Mouse (Mus musculus) hindbrain, embryonic 15.5 days (tissue): ENCODE measurements at regions not wholly inside any gene's neighbourhood (a gene's known extent, or its start where the extent isn't known, plus 50 kb on each side); places are given as distances from the start of the nearest gene placed in this dataset.

ENCODE experiments used
- ATAC-seq: fragments of 200-750 bp; cut with Nextera tagmentation; 2 replicates; pipeline ENCODE4 v1.8.0; 2017; ENCODE audit warnings: low read depth, moderate number of reproducible peaks, moderate TSS enrichment; ENCODE audit not compliant: low FRiP score
- H3K27ac ChIP-seq: fragments of 300-500 bp; sonication (generic); replicated peaks from 2 replicates; pipeline ENCODE4 v1.5.1; 2015; ENCODE audit warnings: mild to moderate bottlenecking, inconsistent platforms
- H3K27me3 ChIP-seq: fragments of 300-500 bp; sonication (generic); 2 replicates; pipeline ENCODE4 v1.6.1; 2015; ENCODE audit warnings: control low read depth, inconsistent platforms
- H3K36me3 ChIP-seq: fragments of 300-500 bp; sonication (generic); 2 replicates; pipeline ENCODE4 v1.6.1; 2015; ENCODE audit warnings: control low read depth, inconsistent platforms
- H3K4me1 ChIP-seq: fragments of 300-500 bp; sonication (generic); replicated peaks from 2 replicates; pipeline ENCODE4 v1.6.1; 2015; ENCODE audit warnings: control low read depth, inconsistent platforms
- H3K4me2 ChIP-seq: fragments of 300-500 bp; sonication (generic); 2 replicates; pipeline ENCODE4 v1.6.1; 2015; ENCODE audit warnings: moderate library complexity, mild to moderate bottlenecking, inconsistent platforms
- H3K4me3 ChIP-seq: fragments of 300-500 bp; sonication (generic); 2 replicates; pipeline ENCODE4 v1.5.1; 2015; ENCODE audit warnings: mild to moderate bottlenecking, inconsistent platforms
- H3K9ac ChIP-seq: fragments of 300-500 bp; sonication (generic); 2 replicates; pipeline ENCODE4 v1.6.1; 2015; ENCODE audit warnings: inconsistent platforms
- H3K9me3 ChIP-seq: fragments of 300-500 bp; sonication (generic); 2 replicates; pipeline ENCODE4 v1.6.1; 2016; ENCODE audit warnings: control low read depth, inconsistent platforms
- WGBS: fragments of 180-500 bp; shearing (Covaris S2); methylation state at CpG from one replicate; pipeline ENCODE4 v1.1.7; 2015; 5-methylcytosine and 5-hydroxymethylcytosine counted together

DNA sequence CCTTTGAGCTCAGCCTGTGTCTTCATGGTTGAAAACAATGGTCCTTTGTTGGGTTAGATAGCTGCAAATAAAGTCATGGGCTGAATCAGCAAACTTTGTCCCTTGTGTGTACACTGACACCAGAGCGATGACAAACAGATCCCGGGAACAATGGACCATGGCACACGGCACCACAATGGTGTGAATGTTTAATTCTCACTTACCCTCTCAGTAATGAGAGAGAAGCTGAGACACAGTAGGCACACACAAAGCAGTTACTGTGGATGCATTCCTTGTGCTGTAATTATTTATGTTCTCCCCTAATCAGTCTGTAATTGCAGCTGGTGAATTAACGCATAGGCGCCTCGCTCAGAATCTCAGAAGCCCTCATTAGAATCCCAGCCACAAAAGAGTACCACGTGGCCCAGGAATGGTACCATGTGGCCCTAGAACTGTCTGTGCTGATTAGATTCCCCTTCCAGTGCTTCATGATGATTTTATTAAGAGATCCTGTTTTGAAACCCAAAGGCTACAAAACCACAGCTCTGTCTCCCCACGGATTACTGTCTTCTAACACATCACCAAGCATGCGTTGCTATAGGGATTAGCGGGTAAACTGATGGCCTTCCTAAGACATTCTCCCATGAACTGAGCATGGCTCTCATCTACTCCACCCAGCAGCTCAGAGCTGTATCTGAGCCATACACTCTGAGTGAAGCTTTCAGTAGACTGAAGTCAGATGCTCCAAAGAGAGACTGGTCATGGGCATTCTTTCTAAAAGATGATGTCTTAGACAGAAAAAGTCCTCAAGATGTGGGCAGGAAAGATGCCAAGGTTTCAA lies 250.8 kb downstream of the Wdr11 start:
- Histone ChIP-seq H3K27ac (no peak overlapping the region), H3K4me1 (no peaks in the 10 kb centered on the region), H3K9ac (no peak overlapping the region), H3K36me3 (no peaks in the 10 kb centered on the region), H3K4me2 (no peak overlapping the region), H3K4me3 (no peak overlapping the region), H3K9me3 (no peaks in the 10 kb centered on the region), H3K27me3 (no peaks in the 10 kb centered on the region)
- ATAC-seq, result peak; percentile 38; the same call in 1 of the 2 replicates
- WGBS, result 37% methylated on average over 10 of the region's 10 CpGs

- no peaks in the 10 kb centered on the region for H3K4me1 ChIP-seq
- ATAC-seq, result no peak
- no peaks in the 10 kb centered on the region for H3K36me3 ChIP-seq
- H3K9ac ChIP-seq, result no peak overlapping the region
- 85% methylated on average over 5 of the region's 5 CpGs for WGBS
- no peaks in the 10 kb centered on the region for H3K27me3 ChIP-seq
- no peak overlapping the region for H3K27ac ChIP-seq
- H3K4me3 ChIP-seq, result no peak overlapping the region
- no peaks in the 10 kb centered on the region for H3K9me3 ChIP-seq
- H3K4me2 ChIP-seq, result no peak overlapping the region
Observed at GRCm38 (mm10) chr7:129847136-129847535, 255.5 kb downstream of the Wdr11 start.

DNA sequence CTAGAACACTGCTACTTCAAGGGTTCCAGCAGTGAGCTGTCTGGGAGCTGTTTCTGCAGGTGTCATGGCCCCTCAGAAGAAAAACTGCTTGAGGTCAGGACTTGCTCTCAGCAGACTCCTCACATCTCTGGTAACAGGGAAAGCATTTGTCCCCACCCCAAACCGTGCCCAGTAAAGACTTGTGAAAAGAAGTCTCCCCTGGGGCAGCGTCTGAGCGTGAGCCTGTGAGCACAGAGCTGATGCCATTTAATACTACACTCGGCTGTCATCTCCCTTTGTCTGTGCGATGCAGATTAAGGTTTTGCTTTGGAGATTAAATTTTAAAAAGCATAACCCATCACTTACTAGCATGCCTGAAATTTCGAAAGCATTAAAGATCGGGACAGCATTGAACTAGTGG lies 261.9 kb downstream of the Wdr11 start:
- H3K9me3 ChIP-seq, result no peaks in the 10 kb centered on the region
- peaks cover 3% of the 10 kb centered on the region for H3K4me1 ChIP-seq
- ATAC-seq, result no peak
- no peak overlapping the region for H3K27ac ChIP-seq
- H3K4me2 ChIP-seq, result no peak overlapping the region
- H3K36me3 ChIP-seq, result no peaks in the 10 kb centered on the region
- H3K4me3 ChIP-seq, result no peak overlapping the region
- H3K9ac ChIP-seq, result no peak overlapping the region
- WGBS, result 31% methylated on average over 7 of the region's 7 CpGs
- no peaks in the 10 kb centered on the region for H3K27me3 ChIP-seq

GRCm38 (mm10) chr7:129854942-129855341 lies 263.3 kb downstream of the Wdr11 start:
- H3K4me3 ChIP-seq, result no peak overlapping the region

DNA sequence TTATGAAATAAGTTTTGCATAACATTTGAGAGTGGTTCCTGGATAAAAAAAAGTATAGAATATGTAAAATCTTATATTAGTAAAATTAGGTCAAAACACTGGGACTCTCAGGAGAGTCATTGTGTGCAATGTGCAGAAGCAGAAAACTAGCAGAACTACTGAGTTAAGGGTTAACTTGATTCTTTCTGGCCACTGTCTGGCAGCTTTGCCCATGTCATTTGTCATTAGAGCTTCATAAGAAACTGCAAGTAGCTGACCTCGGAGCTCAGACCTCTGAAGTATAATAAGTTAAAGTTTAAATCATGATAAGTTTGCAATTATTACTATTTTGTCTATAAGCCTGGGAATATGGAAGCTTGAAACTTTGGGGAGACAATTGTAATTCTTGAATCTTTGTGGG lies 271.3 kb downstream of the Wdr11 start:
- Histone ChIP-seq H3K9me3 (no peaks in the 10 kb centered on the region), H3K4me2 (no peak overlapping the region), H3K4me1 (no peaks in the 10 kb centered on the region), H3K9ac (no peak overlapping the region), H3K27me3 (no peaks in the 10 kb centered on the region), H3K36me3 (no peaks in the 10 kb centered on the region), H3K27ac (no peak overlapping the region), H3K4me3 (no peak overlapping the region)
- WGBS, result 35% methylated on average over 1 of the region's 1 CpGs
- ATAC-seq, result no peak

More at GRCm38 (mm10) chr7:129854942-129855341, 263.3 kb downstream of the Wdr11 start:
- H3K27me3 ChIP-seq, result no peaks in the 10 kb centered on the region
- no peak overlapping the region for H3K9ac ChIP-seq
- no peaks in the 10 kb centered on the region for H3K9me3 ChIP-seq
- no peak for ATAC-seq
- peaks cover 3% of the 10 kb centered on the region for H3K4me1 ChIP-seq
- H3K4me2 ChIP-seq, result no peak overlapping the region
- WGBS, result 81% methylated on average over 2 of the region's 2 CpGs
- no peaks in the 10 kb centered on the region for H3K36me3 ChIP-seq
- H3K27ac ChIP-seq, result no peak overlapping the region

- H3K9me3 ChIP-seq, result no peaks in the 10 kb centered on the region
- no peak overlapping the region for H3K27ac ChIP-seq
- H3K27me3 ChIP-seq, result no peaks in the 10 kb centered on the region
- no peak overlapping the region for H3K4me2 ChIP-seq
- H3K4me1 ChIP-seq, result no peaks in the 10 kb centered on the region
- no peak overlapping the region for H3K4me3 ChIP-seq
- ATAC-seq, result no peak
- WGBS, result 76% methylated on average over 3 of the region's 3 CpGs
- no peaks in the 10 kb centered on the region for H3K36me3 ChIP-seq
- H3K9ac ChIP-seq, result no peak overlapping the region
Observed at GRCm38 (mm10) chr7:129865536-129865935, 273.9 kb downstream of the Wdr11 start.

DNA sequence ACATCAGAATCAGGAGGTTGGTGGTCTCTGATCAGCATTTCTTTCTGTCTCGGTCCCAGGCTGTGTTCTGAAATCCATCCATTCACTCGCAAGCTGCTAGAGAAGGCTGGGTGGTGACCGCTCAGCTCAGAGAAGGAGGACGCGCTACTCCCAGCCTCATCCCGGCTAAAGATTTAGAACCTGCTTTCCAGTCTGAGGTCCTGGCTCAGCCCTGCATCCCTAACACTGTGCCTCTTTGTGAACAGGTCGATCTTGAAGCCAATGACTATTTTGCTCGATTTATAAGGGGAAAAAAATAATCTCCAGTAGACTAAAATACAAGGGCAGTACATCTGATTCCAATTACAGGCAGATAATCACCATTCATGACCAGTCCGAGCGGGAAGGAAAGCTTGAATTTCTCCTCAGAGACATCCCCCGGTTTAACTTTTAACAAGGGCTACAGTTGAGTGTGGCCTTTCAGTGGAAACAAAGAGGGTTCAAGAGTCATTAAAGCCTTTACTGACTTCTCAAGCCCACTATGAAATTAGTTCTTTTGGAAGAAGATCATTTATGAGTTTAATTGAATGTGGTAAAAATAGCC lies 280.6 kb downstream of the Wdr11 start:
- no peaks in the 10 kb centered on the region for H3K4me1 ChIP-seq
- H3K27ac ChIP-seq, result no peak overlapping the region
- H3K4me2 ChIP-seq, result no peak overlapping the region
- H3K9me3 ChIP-seq, result no peaks in the 10 kb centered on the region
- no peak for ATAC-seq
- no peak overlapping the region for H3K4me3 ChIP-seq
- no peaks in the 10 kb centered on the region for H3K27me3 ChIP-seq
- H3K9ac ChIP-seq, result no peak overlapping the region
- 76% methylated on average over 11 of the region's 11 CpGs for WGBS
- no peaks in the 10 kb centered on the region for H3K36me3 ChIP-seq

DNA sequence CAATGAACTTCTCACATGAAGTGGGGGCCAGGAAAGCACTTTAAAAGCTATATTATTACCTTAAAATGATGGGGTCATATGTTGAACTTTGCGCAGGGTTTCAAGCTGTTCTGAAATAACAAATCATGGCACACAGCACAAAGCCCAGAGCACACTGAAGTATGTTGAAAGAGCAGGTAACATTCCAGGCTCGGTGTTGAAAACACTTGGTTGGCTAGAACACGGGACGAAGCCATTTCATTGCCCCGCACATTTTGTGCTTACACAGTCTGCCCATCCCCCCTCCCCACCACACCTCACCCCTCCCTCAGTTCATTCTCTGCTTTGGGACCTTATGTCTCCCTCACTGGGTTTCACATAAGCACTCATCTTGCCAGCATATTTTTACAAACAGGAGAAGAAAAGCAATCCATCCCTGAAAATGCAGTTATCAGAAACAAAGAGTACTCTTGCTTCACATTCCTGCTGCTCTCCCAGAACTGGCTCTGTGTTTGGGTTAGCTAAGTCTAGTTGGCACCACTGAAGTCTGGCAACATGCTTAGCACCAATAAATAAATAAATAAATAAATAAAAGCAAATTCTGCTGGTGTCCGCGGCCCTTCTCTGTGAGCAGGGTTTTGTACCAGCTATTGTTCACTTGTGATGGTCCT lies 284.7 kb downstream of the Wdr11 start:
- WGBS, result 90% methylated on average over 7 of the region's 7 CpGs
- no peaks in the 10 kb centered on the region for H3K9me3 ChIP-seq
- no peak overlapping the region for H3K4me3 ChIP-seq
- H3K27ac ChIP-seq, result no peak overlapping the region
- no peaks in the 10 kb centered on the region for H3K36me3 ChIP-seq
- H3K27me3 ChIP-seq, result no peaks in the 10 kb centered on the region
- H3K4me2 ChIP-seq, result no peak overlapping the region
- H3K4me1 ChIP-seq, result no peaks in the 10 kb centered on the region
- H3K9ac ChIP-seq, result no peak overlapping the region
- no peak for ATAC-seq

- Histone ChIP-seq H3K4me1 (no peaks in the 10 kb centered on the region), H3K9ac (no peak overlapping the region), H3K27ac (no peak overlapping the region), H3K9me3 (no peaks in the 10 kb centered on the region), H3K36me3 (no peaks in the 10 kb centered on the region), H3K4me2 (no peak overlapping the region), H3K27me3 (no peaks in the 10 kb centered on the region), H3K4me3 (no peak overlapping the region)
- no peak for ATAC-seq
Observed at GRCm38 (mm10) chr7:129876852-129877223, 285.2 kb downstream of the Wdr11 start.

DNA sequence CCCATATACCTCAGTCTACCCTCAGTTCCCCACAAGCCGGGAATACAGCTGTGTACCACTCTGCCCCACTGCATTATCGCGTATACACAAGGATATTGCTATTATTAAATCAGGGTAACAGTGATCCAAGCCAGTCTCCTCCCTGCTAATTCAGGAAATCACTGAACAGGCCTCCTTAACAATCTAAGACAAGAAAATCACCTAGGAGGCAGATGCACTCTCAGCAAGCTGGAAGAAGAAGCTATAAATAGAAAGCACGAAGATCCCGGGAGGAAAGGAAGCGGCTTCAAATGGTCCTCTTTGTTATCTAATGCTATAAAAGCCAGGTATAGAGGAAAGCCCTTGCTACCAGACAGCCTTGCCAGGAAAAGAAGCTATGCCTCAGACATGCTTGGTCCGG lies 304.6 kb downstream of the Wdr11 start:
- H3K4me3 ChIP-seq, result no peak overlapping the region
- no peak overlapping the region for H3K9ac ChIP-seq
- peak overlapping the region; percentile 25 for H3K27ac ChIP-seq
- H3K27me3 ChIP-seq, result no peaks in the 10 kb centered on the region
- WGBS, result 71% methylated on average over 7 of the region's 7 CpGs
- no peak overlapping the region for H3K4me2 ChIP-seq
- peaks cover 8% of the 10 kb centered on the region for H3K4me1 ChIP-seq
- no peaks in the 10 kb centered on the region for H3K36me3 ChIP-seq
- H3K9me3 ChIP-seq, result no peaks in the 10 kb centered on the region
- no peak for ATAC-seq

GRCm38 (mm10) chr7:129897511-129897910 lies 305.8 kb downstream of the Wdr11 start:
- no peak for ATAC-seq
- no peak overlapping the region for H3K9ac ChIP-seq
- H3K27ac ChIP-seq, result no peak overlapping the region
- 80% methylated on average over 3 of the region's 3 CpGs for WGBS
- no peak overlapping the region for H3K4me2 ChIP-seq
- peaks cover 8% of the 10 kb centered on the region for H3K4me1 ChIP-seq
- no peak overlapping the region for H3K4me3 ChIP-seq
- H3K36me3 ChIP-seq, result no peaks in the 10 kb centered on the region
- no peaks in the 10 kb centered on the region for H3K9me3 ChIP-seq
- no peaks in the 10 kb centered on the region for H3K27me3 ChIP-seq

GRCm38 (mm10) chr7:129902256-129902655 lies 310.6 kb downstream of the Wdr11 start:
- H3K27ac ChIP-seq, result no peak overlapping the region
- no peaks in the 10 kb centered on the region for H3K9me3 ChIP-seq
- H3K4me2 ChIP-seq, result no peak overlapping the region
- H3K27me3 ChIP-seq, result no peaks in the 10 kb centered on the region
- ATAC-seq, result no peak
- H3K4me1 ChIP-seq, result no peaks in the 10 kb centered on the region
- no peak overlapping the region for H3K9ac ChIP-seq
- H3K4me3 ChIP-seq, result no peak overlapping the region
- no peaks in the 10 kb centered on the region for H3K36me3 ChIP-seq
- 86% methylated on average over 4 of the region's 4 CpGs for WGBS
